Mouse (Mus musculus) neural tube, embryonic 15.5 days (tissue): ENCODE data around the gene Snrnp40. TPM values are rescaled to one million over a fixed set of nuclear protein-coding genes. Genes with fewer than 3 reads are reported as not detected.

Experiments used
- ATAC-seq: fragments of 200-750 bp; cut with Nextera tagmentation; 2 replicates; pipeline ENCODE4 v1.8.0; 2017; ENCODE audit warnings: mild to moderate bottlenecking, moderate TSS enrichment, moderate library complexity; ENCODE audit not compliant: low FRiP score
- H3K27ac ChIP-seq: fragments of 300-500 bp; sonication (generic); replicated peaks from 2 replicates; pipeline ENCODE4 v1.5.1; 2015; ENCODE audit warnings: mild to moderate bottlenecking, inconsistent platforms
- H3K27me3 ChIP-seq: fragments of 300-500 bp; sonication (generic); replicated peaks from 2 replicates; pipeline ENCODE4 v1.6.1; 2015; ENCODE audit warnings: inconsistent platforms
- H3K36me3 ChIP-seq: fragments of 300-500 bp; sonication (generic); 2 replicates; pipeline ENCODE4 v1.6.1; 2015; ENCODE audit warnings: inconsistent platforms
- H3K4me1 ChIP-seq: fragments of 300-500 bp; sonication (generic); 2 replicates; pipeline ENCODE4 v1.6.1; 2015; ENCODE audit warnings: inconsistent platforms
- H3K4me2 ChIP-seq: fragments of 300-500 bp; sonication (generic); 2 replicates; pipeline ENCODE4 v1.6.1; 2015; ENCODE audit warnings: inconsistent platforms, mild to moderate bottlenecking, moderate library complexity
- H3K4me3 ChIP-seq: fragments of 300-500 bp; sonication (generic); replicated peaks from 2 replicates; pipeline ENCODE4 v1.5.1; 2015; ENCODE audit warnings: mild to moderate bottlenecking, inconsistent platforms
- H3K9ac ChIP-seq: fragments of 300-500 bp; sonication (generic); replicated peaks from 2 replicates; pipeline ENCODE4 v1.6.1; 2015; ENCODE audit warnings: mild to moderate bottlenecking, inconsistent platforms
- H3K9me3 ChIP-seq: fragments of 300-500 bp; sonication (generic); replicated peaks from 2 replicates; pipeline ENCODE4 v1.6.1; 2016; ENCODE audit warnings: inconsistent platforms
- WGBS: fragments of 180-500 bp; shearing (Covaris S2); methylation state at CpG from one replicate; pipeline ENCODE4 v1.1.7; 2015; ENCODE audit warnings: mixed read lengths; 5-methylcytosine and 5-hydroxymethylcytosine counted together
- polyA plus RNA-seq: library from polyadenylated mRNA; unstranded; fragments of >200 nt; fragmentation: Nextera tagmentation; extraction: Ambion mirVana; gene quantifications from 2 replicates; pipeline ENCODE4 v1.2.1, GENCODE M21; 2015

Gene Snrnp40
- polyA plus RNA-seq, 1 experiment from 2014 or later, result 91.8 TPM

- Histone ChIP-seq H3K36me3 (peaks cover 61% of the 10 kb centered on the region), H3K27ac (no peak overlapping the region), H3K4me3 (no peak overlapping the region), H3K9me3 (no peaks in the 10 kb centered on the region), H3K9ac (no peak overlapping the region), H3K4me1 (no peaks in the 10 kb centered on the region), H3K4me2 (no peak overlapping the region), H3K27me3 (no peaks in the 10 kb centered on the region)
- 80% methylated on average over 9 of the region's 9 CpGs for WGBS
- no peak for ATAC-seq
Observed at GRCm38 (mm10) chr4:130327366-130327765, 32.6 kb upstream of the Snrnp40 start.

GRCm38 (mm10) chr4:130335867-130336266 is 24.1 kb upstream of the Snrnp40 start:
- Histone ChIP-seq H3K4me2 (no peak overlapping the region), H3K4me1 (no peaks in the 10 kb centered on the region), H3K27me3 (no peaks in the 10 kb centered on the region), H3K36me3 (peaks cover 49% of the 10 kb centered on the region), H3K9me3 (no peaks in the 10 kb centered on the region), H3K27ac (no peak overlapping the region), H3K9ac (no peak overlapping the region), H3K4me3 (no peak overlapping the region)
- 91% methylated on average over 5 of the region's 5 CpGs for WGBS
- ATAC-seq, result no peak

GRCm38 (mm10) chr4:130341691-130342090 is 18.2 kb upstream of the Snrnp40 start:
- H3K36me3 ChIP-seq, result peaks cover 34% of the 10 kb centered on the region
- no peak for ATAC-seq

GRCm38 (mm10) chr4:130349666-130350065 is 10.3 kb upstream of the Snrnp40 start:
- Histone ChIP-seq H3K9ac (no peak overlapping the region), H3K27me3 (no peaks in the 10 kb centered on the region), H3K36me3 (peaks cover 64% of the 10 kb centered on the region), H3K27ac (no peak overlapping the region), H3K9me3 (no peaks in the 10 kb centered on the region), H3K4me3 (no peak overlapping the region), H3K4me1 (peaks cover 4% of the 10 kb centered on the region; the same call in 1 of the 2 replicates), H3K4me2 (no peak overlapping the region)
- no peak for ATAC-seq
- 96% methylated on average over 6 of the region's 6 CpGs for WGBS

More at GRCm38 (mm10) chr4:130341691-130342090, 18.2 kb upstream of the Snrnp40 start:
- no peaks in the 10 kb centered on the region for H3K9me3 ChIP-seq
- peaks cover 4% of the 10 kb centered on the region; the same call in 1 of the 2 replicates for H3K4me1 ChIP-seq
- no peaks in the 10 kb centered on the region for H3K27me3 ChIP-seq
- no peak overlapping the region for H3K4me2 ChIP-seq
- WGBS, result 28% methylated on average over 4 of the region's 4 CpGs
- H3K27ac ChIP-seq, result no peak overlapping the region
- H3K4me3 ChIP-seq, result no peak overlapping the region
- no peak overlapping the region for H3K9ac ChIP-seq

- Histone ChIP-seq H3K4me3 (no peak overlapping the region), H3K27ac (no peak overlapping the region; the same call in 1 of the 2 replicates), H3K36me3 (peaks cover 60% of the 10 kb centered on the region), H3K4me2 (no peak overlapping the region), H3K4me1 (peaks cover 4% of the 10 kb centered on the region; the same call in 1 of the 2 replicates), H3K9me3 (no peaks in the 10 kb centered on the region), H3K9ac (no peak overlapping the region), H3K27me3 (no peaks in the 10 kb centered on the region)
- 60% methylated on average over 16 of the region's 16 CpGs for WGBS
- peak; percentile 70 for ATAC-seq
Observed at GRCm38 (mm10) chr4:130350690-130351422, 9.1 kb upstream of the Snrnp40 start.

GRCm38 (mm10) chr4:130352588-130352987 is 7.3 kb upstream of the Snrnp40 start:
- no peak overlapping the region for H3K9ac ChIP-seq
- WGBS, result 91% methylated on average over 7 of the region's 7 CpGs
- H3K4me2 ChIP-seq, result no peak overlapping the region
- ATAC-seq, result no peak
- peaks cover 4% of the 10 kb centered on the region; the same call in 1 of the 2 replicates for H3K4me1 ChIP-seq
- no peaks in the 10 kb centered on the region for H3K9me3 ChIP-seq
- H3K27me3 ChIP-seq, result no peaks in the 10 kb centered on the region
- peaks cover 63% of the 10 kb centered on the region for H3K36me3 ChIP-seq
- H3K27ac ChIP-seq, result no peak overlapping the region
- no peak overlapping the region for H3K4me3 ChIP-seq

- Histone ChIP-seq H3K9ac (no peak overlapping the region), H3K4me1 (peaks cover 27% of the 10 kb centered on the region), H3K27ac (no peak overlapping the region), H3K36me3 (peaks cover 24% of the 10 kb centered on the region), H3K4me2 (no peak overlapping the region), H3K4me3 (no peak overlapping the region), H3K27me3 (no peaks in the 10 kb centered on the region), H3K9me3 (no peaks in the 10 kb centered on the region)
- no peak for ATAC-seq
Observed at GRCm38 (mm10) chr4:130357946-130358345, 2.0 kb upstream of the Snrnp40 start.

GRCm38 (mm10) chr4:130360238-130360590 is 282 bp downstream of the Snrnp40 start:
- H3K4me3 ChIP-seq, result peak overlapping the region; percentile 69
- WGBS, result under 1% methylated on average over 19 of the region's 19 CpGs

GRCm38 (mm10) chr4:130376675-130377074 is 16.7 kb downstream of the Snrnp40 start:
- ATAC-seq, result no peak
- Histone ChIP-seq H3K36me3 (peaks cover 65% of the 10 kb centered on the region), H3K4me3 (no peak overlapping the region), H3K4me1 (no peaks in the 10 kb centered on the region), H3K4me2 (no peak overlapping the region), H3K27me3 (no peaks in the 10 kb centered on the region), H3K9me3 (no peaks in the 10 kb centered on the region), H3K27ac (no peak overlapping the region), H3K9ac (no peak overlapping the region)
- WGBS, result 89% methylated on average over 4 of the region's 4 CpGs

More at GRCm38 (mm10) chr4:130360238-130360590, 282 bp downstream of the Snrnp40 start:
- H3K27ac ChIP-seq, result peak overlapping the region; percentile 84
- ATAC-seq, result peak; percentile 35
- H3K36me3 ChIP-seq, result peaks cover 29% of the 10 kb centered on the region
- peak overlapping the region; percentile 76 for H3K4me2 ChIP-seq
- H3K9ac ChIP-seq, result peak overlapping the region; percentile 76
- no peaks in the 10 kb centered on the region for H3K27me3 ChIP-seq
- no peaks in the 10 kb centered on the region for H3K9me3 ChIP-seq
- H3K4me1 ChIP-seq, result peaks cover 27% of the 10 kb centered on the region

GRCm38 (mm10) chr4:130377500-130377899 is 17.6 kb downstream of the Snrnp40 start:
- H3K9me3 ChIP-seq, result no peaks in the 10 kb centered on the region
- no peaks in the 10 kb centered on the region for H3K4me1 ChIP-seq
- H3K9ac ChIP-seq, result no peak overlapping the region
- ATAC-seq, result no peak
- 90% methylated on average over 4 of the region's 4 CpGs for WGBS
- peaks cover 67% of the 10 kb centered on the region for H3K36me3 ChIP-seq
- H3K27me3 ChIP-seq, result no peaks in the 10 kb centered on the region
- H3K27ac ChIP-seq, result no peak overlapping the region
- H3K4me2 ChIP-seq, result no peak overlapping the region
- H3K4me3 ChIP-seq, result no peak overlapping the region

- H3K4me3 ChIP-seq, result no peak overlapping the region
- no peak overlapping the region for H3K27ac ChIP-seq
- H3K36me3 ChIP-seq, result peaks cover 71% of the 10 kb centered on the region
- no peak overlapping the region for H3K9ac ChIP-seq
- no peak overlapping the region for H3K4me2 ChIP-seq
- ATAC-seq, result no peak
- 100% methylated on average over 2 of the region's 2 CpGs for WGBS
- H3K27me3 ChIP-seq, result no peaks in the 10 kb centered on the region
- no peaks in the 10 kb centered on the region for H3K9me3 ChIP-seq
- no peaks in the 10 kb centered on the region for H3K4me1 ChIP-seq
Observed at GRCm38 (mm10) chr4:130379181-130379580, 19.2 kb downstream of the Snrnp40 start.

- no peaks in the 10 kb centered on the region for H3K9me3 ChIP-seq
- 91% methylated on average over 2 of the region's 2 CpGs for WGBS
- peaks cover 72% of the 10 kb centered on the region for H3K36me3 ChIP-seq
- H3K9ac ChIP-seq, result no peak overlapping the region
- H3K27ac ChIP-seq, result no peak overlapping the region
- ATAC-seq, result no peak
- H3K4me3 ChIP-seq, result no peak overlapping the region
- no peak overlapping the region for H3K4me2 ChIP-seq
- H3K4me1 ChIP-seq, result no peaks in the 10 kb centered on the region
- no peaks in the 10 kb centered on the region for H3K27me3 ChIP-seq
Observed at GRCm38 (mm10) chr4:130380418-130380817, 20.5 kb downstream of the Snrnp40 start.
